Mouse (Mus musculus) forebrain, embryonic 15.5 days (tissue): Measurements from ENCODE around the gene Hapln4. TPM values are rescaled to one million over a fixed set of nuclear protein-coding genes. Genes with fewer than 3 reads are reported as not detected.
"Not testable (repeated sequence)": the region's sequence is repeated elsewhere in the genome, so short reads cannot be mapped to it uniquely, and the experiment has no call there.

Source experiments
- ATAC-seq: fragments of 200-750 bp; cut with Nextera tagmentation; replicated peaks from 2 replicates; pipeline ENCODE4 v1.8.0; 2017; ENCODE audit warnings: mild to moderate bottlenecking, moderate TSS enrichment, moderate library complexity
- H3K27ac ChIP-seq: fragments of 300-500 bp; sonication (generic); replicated peaks from 2 replicates; pipeline ENCODE4 v1.5.1; 2015; ENCODE audit warnings: mild to moderate bottlenecking, inconsistent platforms
- H3K27me3 ChIP-seq: fragments of 300-500 bp; sonication (generic); 2 replicates; pipeline ENCODE4 v1.6.1; 2015; ENCODE audit warnings: inconsistent platforms
- H3K36me3 ChIP-seq: fragments of 300-500 bp; sonication (generic); 2 replicates; pipeline ENCODE4 v1.6.1; 2015; ENCODE audit warnings: mild to moderate bottlenecking, inconsistent platforms
- H3K4me1 ChIP-seq: fragments of 300-500 bp; sonication (generic); 2 replicates; pipeline ENCODE4 v1.6.1; 2015; ENCODE audit warnings: inconsistent platforms
- H3K4me2 ChIP-seq: fragments of 300-500 bp; sonication (generic); replicated peaks from 2 replicates; pipeline ENCODE4 v1.6.1; 2015; ENCODE audit warnings: mild to moderate bottlenecking, inconsistent platforms
- H3K4me3 ChIP-seq: fragments of 300-500 bp; sonication (generic); 2 replicates; pipeline ENCODE4 v1.5.1; 2015; ENCODE audit warnings: mild to moderate bottlenecking, inconsistent platforms
- H3K9ac ChIP-seq: fragments of 300-500 bp; sonication (generic); replicated peaks from 2 replicates; pipeline ENCODE4 v1.6.1; 2015; ENCODE audit warnings: mild to moderate bottlenecking, inconsistent platforms
- H3K9me3 ChIP-seq: fragments of 300-500 bp; sonication (generic); 2 replicates; pipeline ENCODE4 v1.6.1; 2016; ENCODE audit warnings: inconsistent platforms
- WGBS: fragments of 180-500 bp; shearing (Covaris S2); methylation state at CpG from one replicate; pipeline ENCODE4 v1.1.7; 2015; ENCODE audit warnings: mixed read lengths; 5-methylcytosine and 5-hydroxymethylcytosine counted together
- polyA plus RNA-seq: library from polyadenylated mRNA; unstranded; fragments of >200 nt; fragmentation: Nextera tagmentation; extraction: Ambion mirVana; gene quantifications from 2 replicates; pipeline ENCODE4 v1.2.1, GENCODE M21; 2015

The Hapln4 gene
- polyA plus RNA-seq, result 0.15 and 0.38 TPM in 2 replicates

- peaks cover 29% of the 10 kb centered on the region for H3K4me1 ChIP-seq
- under 1% methylated on average over 26 of the region's 26 CpGs for WGBS
- peak within 1 kb of the TSS; percentile 29 for H3K9ac ChIP-seq
- no peak for ATAC-seq
- H3K9me3 ChIP-seq, result no peaks in the 10 kb centered on the region
- no peaks in the 10 kb centered on the region for H3K36me3 ChIP-seq
- H3K4me3 ChIP-seq, result peak within 1 kb of the TSS; percentile 36
- no peak within 1 kb of the TSS for H3K27ac ChIP-seq
- H3K4me2 ChIP-seq, result peak within 1 kb of the TSS; percentile 65
- peaks cover 60% of the 10 kb centered on the region for H3K27me3 ChIP-seq
These were observed at the start of gene Hapln4 for GRCm38 (mm10) chr8:70083285-70083684. Gene Hapln4, plus strand, starts transcription at chr8:70083457.

- H3K4me3 ChIP-seq, result no peak overlapping the region
- no peak for ATAC-seq
- WGBS, result 100% methylated on average over 1 of the region's 1 CpGs
These were observed 45.3 kb upstream of the Hapln4 start for GRCm38 (mm10) chr8:70037994-70038393.

GRCm38 (mm10) chr8:70041885-70042546 lies 41.2 kb upstream of the Hapln4 start:
- WGBS, result 2% methylated on average over 47 of the region's 47 CpGs
- peak overlapping the region; percentile 90 for H3K27ac ChIP-seq
- ATAC-seq, result no peak; the same call in 1 of the 2 replicates

More at GRCm38 (mm10) chr8:70037994-70038393, 45.3 kb upstream of the Hapln4 start:
- Histone ChIP-seq H3K27ac (no peak overlapping the region), H3K36me3 (no peaks in the 10 kb centered on the region), H3K9ac (no peak overlapping the region), H3K27me3 (no peaks in the 10 kb centered on the region), H3K4me1 (peaks cover 26% of the 10 kb centered on the region), H3K4me2 (no peak overlapping the region), H3K9me3 (no peaks in the 10 kb centered on the region)

GRCm38 (mm10) chr8:70042583-70043455 lies 40.4 kb upstream of the Hapln4 start, which contains the start of the genes Mau2 and Sugp1:
Gene Mau2, minus strand, starts transcription at chr8:70042734.
Gene Sugp1, plus strand, starts transcription at chr8:70042813.
- no peaks in the 10 kb centered on the region for H3K9me3 ChIP-seq
- WGBS, result under 1% methylated on average over 65 of the region's 65 CpGs
- ATAC-seq, result peak; percentile 97

More at GRCm38 (mm10) chr8:70041885-70042546, 41.2 kb upstream of the Hapln4 start:
- Histone ChIP-seq H3K27me3 (no peaks in the 10 kb centered on the region), H3K4me3 (peak overlapping the region; percentile 92), H3K4me1 (peaks cover 43% of the 10 kb centered on the region), H3K36me3 (no peaks in the 10 kb centered on the region), H3K9me3 (no peaks in the 10 kb centered on the region), H3K9ac (peak overlapping the region; percentile 92), H3K4me2 (peak overlapping the region; percentile 79)

GRCm38 (mm10) chr8:70043996-70044395 lies 39.3 kb upstream of the Hapln4 start:
- Histone ChIP-seq H3K4me3 (peak overlapping the region; percentile 92), H3K4me2 (peak overlapping the region; percentile 96), H3K36me3 (peaks cover 8% of the 10 kb centered on the region; the same call in 1 of the 2 replicates), H3K27ac (no peak overlapping the region), H3K9ac (peak overlapping the region; percentile 92), H3K4me1 (peaks cover 40% of the 10 kb centered on the region), H3K27me3 (no peaks in the 10 kb centered on the region), H3K9me3 (no peaks in the 10 kb centered on the region)
- no peak for ATAC-seq
- 87% methylated on average over 5 of the region's 5 CpGs for WGBS

More at GRCm38 (mm10) chr8:70042583-70043455, 40.4 kb upstream of the Hapln4 start, which contains the start of the genes Mau2 and Sugp1:
- Histone ChIP-seq H3K27ac (peak within 1 kb of the TSS; percentile 90), H3K4me1 (peaks cover 43% of the 10 kb centered on the region), H3K27me3 (no peaks in the 10 kb centered on the region), H3K36me3 (no peaks in the 10 kb centered on the region), H3K4me2 (peak within 1 kb of the TSS; percentile 96), H3K9ac (peak within 1 kb of the TSS; percentile 92), H3K4me3 (peak within 1 kb of the TSS; percentile 92)

GRCm38 (mm10) chr8:70049662-70050061 lies 33.6 kb upstream of the Hapln4 start:
- Histone ChIP-seq H3K9me3 (no peaks in the 10 kb centered on the region), H3K4me1 (peaks cover 2% of the 10 kb centered on the region; the same call in 1 of the 2 replicates), H3K4me3 (no peak overlapping the region), H3K36me3 (peaks cover 52% of the 10 kb centered on the region), H3K4me2 (no peak overlapping the region), H3K27me3 (no peaks in the 10 kb centered on the region), H3K9ac (no peak overlapping the region), H3K27ac (no peak overlapping the region)
- no peak for ATAC-seq

GRCm38 (mm10) chr8:70050434-70050833 lies 32.8 kb upstream of the Hapln4 start:
- H3K4me2 ChIP-seq, H3K9me3 ChIP-seq, H3K4me3 ChIP-seq, H3K4me1 ChIP-seq, H3K9ac ChIP-seq, H3K27ac ChIP-seq, H3K27me3 ChIP-seq, ATAC-seq: not testable (repeated sequence)
- WGBS, result 95% methylated on average over 5 of the region's 5 CpGs
- H3K36me3 ChIP-seq, result peaks cover 60% of the 10 kb centered on the region

GRCm38 (mm10) chr8:70057721-70058120 lies 25.5 kb upstream of the Hapln4 start:
- Histone ChIP-seq H3K27ac (no peak overlapping the region), H3K4me1 (no peaks in the 10 kb centered on the region), H3K4me3 (no peak overlapping the region), H3K36me3 (peaks cover 85% of the 10 kb centered on the region), H3K9me3 (no peaks in the 10 kb centered on the region), H3K9ac (no peak overlapping the region), H3K4me2 (no peak overlapping the region), H3K27me3 (no peaks in the 10 kb centered on the region)
- no peak for ATAC-seq
- 81% methylated on average over 1 of the region's 1 CpGs for WGBS

GRCm38 (mm10) chr8:70071836-70072440 lies 11.3 kb upstream of the Hapln4 start:
- 0 out of 2 replicates have a peak, but pooled peaks cover 5% of the 10 kb centered on the region for H3K4me1 ChIP-seq
- H3K27ac ChIP-seq, result no peak overlapping the region
- peaks cover 48% of the 10 kb centered on the region for H3K36me3 ChIP-seq
- WGBS, result 88% methylated on average over 2 of the region's 2 CpGs
- no peak overlapping the region for H3K4me3 ChIP-seq
- H3K9me3 ChIP-seq, result no peaks in the 10 kb centered on the region
- no peak for ATAC-seq
- no peak overlapping the region for H3K4me2 ChIP-seq
- no peak overlapping the region for H3K9ac ChIP-seq
- no peaks in the 10 kb centered on the region for H3K27me3 ChIP-seq

- H3K27ac ChIP-seq, result no peak within 1 kb of the TSS
- 0 out of 2 replicates have a peak, but pooled peaks cover 5% of the 10 kb centered on the region for H3K4me1 ChIP-seq
- H3K4me3 ChIP-seq, result no peak within 1 kb of the TSS
- no peaks in the 10 kb centered on the region for H3K27me3 ChIP-seq
- H3K9ac ChIP-seq, result no peak within 1 kb of the TSS
- peak; percentile 55 for ATAC-seq
- WGBS, result 13% methylated on average over 23 of the region's 27 CpGs
- H3K9me3 ChIP-seq, result no peaks in the 10 kb centered on the region
- H3K36me3 ChIP-seq, result peaks cover 41% of the 10 kb centered on the region
- no peak within 1 kb of the TSS for H3K4me2 ChIP-seq
These were observed 10.7 kb upstream of the Hapln4 start, which contains the start of gene Tm6sf2 for GRCm38 (mm10) chr8:70072441-70073069. Gene Tm6sf2, plus strand, starts transcription at chr8:70072924.

- no peaks in the 10 kb centered on the region for H3K9me3 ChIP-seq
- H3K4me1 ChIP-seq, result 0 out of 2 replicates have a peak, but pooled peaks cover 5% of the 10 kb centered on the region
- H3K27me3 ChIP-seq, result no peaks in the 10 kb centered on the region
- no peak for ATAC-seq
- H3K36me3 ChIP-seq, result peaks cover 36% of the 10 kb centered on the region
- no peak overlapping the region for H3K4me3 ChIP-seq
- WGBS, result 66% methylated on average over 8 of the region's 8 CpGs
- H3K27ac ChIP-seq, result no peak overlapping the region
- H3K4me2 ChIP-seq, result no peak overlapping the region
- no peak overlapping the region for H3K9ac ChIP-seq
These were observed 10.1 kb upstream of the Hapln4 start for GRCm38 (mm10) chr8:70073120-70073519.
